In the genomic region with DNA sequence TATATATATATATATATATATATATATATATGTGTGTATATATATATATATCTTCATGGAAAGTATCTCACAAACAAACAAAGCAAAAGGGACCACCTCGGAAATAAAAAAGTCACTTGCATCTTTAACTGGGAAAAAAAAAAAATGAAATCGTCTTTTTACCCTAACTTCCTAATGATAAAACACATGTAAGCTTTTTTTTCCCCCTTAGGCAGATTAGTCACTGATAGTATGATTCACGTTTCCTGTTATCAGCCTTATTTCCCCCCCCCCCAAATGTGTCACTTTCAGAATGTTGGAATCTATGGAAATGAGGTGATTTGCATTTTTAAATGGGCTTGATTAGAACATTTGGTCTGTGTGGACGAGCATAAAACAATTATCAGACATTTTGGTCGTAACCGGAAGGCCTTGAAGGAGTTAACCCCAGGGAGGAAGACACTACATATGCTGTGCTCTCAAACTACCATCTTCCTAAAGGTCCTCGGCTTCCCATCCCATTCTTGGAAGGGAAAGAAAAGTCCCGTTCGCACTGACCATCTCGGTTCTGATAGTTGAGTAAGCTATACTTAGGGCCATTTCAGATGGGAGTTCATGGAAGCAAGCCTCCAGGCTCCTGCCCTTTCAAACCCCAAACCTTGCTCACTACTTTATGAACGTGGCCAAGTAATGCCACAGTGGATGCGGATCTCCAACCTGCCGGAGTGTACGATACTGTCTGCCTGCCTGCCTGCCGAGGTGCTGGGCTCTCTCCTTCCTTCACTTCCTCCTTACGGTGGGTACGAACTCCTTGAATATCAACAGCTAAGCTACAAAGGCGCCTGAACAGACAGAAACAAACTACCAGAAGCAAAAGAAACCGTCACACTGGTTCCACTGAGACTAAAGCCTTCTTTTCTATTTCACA, we compare ENCODE assay signal across 8 mouse cellular contexts.
DNase-seq lines count a peak whose midpoint lies in the region; ATAC-seq and TF ChIP-seq lines count a peak whose summit lies in the region.

No protein-coding gene starts in this region.

- peak overlapping the region; percentile 75 for H3K27ac ChIP-seq in left cerebral cortex, adult 2 months
- peak overlapping the region; percentile 90 for H3K27ac ChIP-seq in hindbrain, embryonic 13.5 days
- peak overlapping the region; percentile 87 for H3K27ac ChIP-seq in macrophage
- H3K27ac ChIP-seq in thymus, adult 2 months (ENCODE audit: control insufficient read depth, insufficient read depth, low read length), result peak overlapping the region; percentile 1; the same call in 1 of the 2 replicates

- no peaks in the 10 kb centered on the region for H3K9me3 ChIP-seq in hindbrain, embryonic 13.5 days

- TF ChIP-seq CTCF in left cerebral cortex, adult 2 months (IDR thresholded peaks at IDR 0.05), result no peak
- no peak for TF ChIP-seq CTCF in thymus, adult 2 months (IDR thresholded peaks at IDR 0.05; ENCODE audit: borderline replicate concordance, control insufficient read depth, extremely low read depth, insufficient read depth, low read length, poor library complexity)

- TF ChIP-seq POLR2A in thymus, adult 2 months (IDR thresholded peaks at IDR 0.05; ENCODE audit: control insufficient read depth, extremely low read depth, insufficient read depth, low read length, poor library complexity), result no peak

- H3K4me1 ChIP-seq in hindbrain, embryonic 13.5 days (replicated peaks), result peaks cover 47% of the 10 kb centered on the region
- H3K4me1 ChIP-seq in thymus, adult 2 months (replicated peaks; ENCODE audit: control insufficient read depth, insufficient read depth, low read length), result peaks cover 24% of the 10 kb centered on the region

- H3K27me3 ChIP-seq in hindbrain, embryonic 13.5 days, result peaks cover 8% of the 10 kb centered on the region; the same call in 1 of the 2 replicates
- no peaks in the 10 kb centered on the region for H3K27me3 ChIP-seq in thymus, adult 2 months (ENCODE audit: control insufficient read depth, insufficient read depth, low read length)

- WGBS in hindbrain, embryonic 13.5 days, result 12% methylated on average over 19 of the region's 19 CpGs
- WGBS in macrophage (ENCODE audit: missing documents), result 18% methylated on average over 18 of the region's 19 CpGs
- 17% methylated on average over 19 of the region's 19 CpGs for WGBS in thymus, adult 2 months

- no peaks in the 10 kb centered on the region for H3K36me3 ChIP-seq in hindbrain, embryonic 13.5 days
- no peaks in the 10 kb centered on the region for H3K36me3 ChIP-seq in macrophage (ENCODE audit: inconsistent target)
- no peaks in the 10 kb centered on the region for H3K36me3 ChIP-seq in thymus, adult 2 months (ENCODE audit: control insufficient read depth, insufficient read depth, low read length)

- H3K4me3 ChIP-seq in left cerebral cortex, adult 2 months, result peak overlapping the region; percentile 50
- peak overlapping the region; percentile 68 for H3K4me3 ChIP-seq in hindbrain, embryonic 13.5 days
- peak overlapping the region; percentile 74 for H3K4me3 ChIP-seq in macrophage (ENCODE audit: inconsistent target)
- H3K4me3 ChIP-seq in thymus, adult 2 months (ENCODE audit: control insufficient read depth, insufficient read depth, low read length), result peak overlapping the region; percentile 63

- peak overlapping the region; percentile 83 for H3K4me2 ChIP-seq in hindbrain, embryonic 13.5 days

- DNase-seq in left cerebral cortex, adult 2 months (ENCODE audit: extremely low spot score in 1 of 2, low spot score in 2 of 2), result no peak
- no peak for DNase-seq in left cerebral cortex, postnatal 4 days
- peak; percentile 44 for DNase-seq in embryo, embryonic 11 days
- peak; percentile 38 for DNase-seq in thymus, adult 2 months
- DNase-seq in frontal cortex, adult 2 months (ENCODE audit: extremely low spot score in 1 of 2, low spot score in 1 of 2), result no peak
- DNase-seq in right cerebral cortex, postnatal 14 days, result no peak

- ATAC-seq in hindbrain, embryonic 13.5 days (ENCODE audit: low FRiP score), result no peak

- intact Hi-C loops in left cerebral cortex, adult 2 months (cut with DNase I), result loop anchor here (5.0 to 10.0 kb wide), 4 partner anchors 240 to 922 kb away; a partner anchor contains a TSS
- intact Hi-C loops in left cerebral cortex, postnatal 4 days (cut with DNase I), result loop anchor here (5.0 kb wide), 1 partner anchor 495 kb away; a partner anchor contains a TSS

- H3K79me2 ChIP-seq in macrophage (ENCODE audit: inconsistent target), result peaks cover 54% of the 10 kb centered on the region

- peak overlapping the region; percentile 84 for H3K9ac ChIP-seq in hindbrain, embryonic 13.5 days

Comparison
In these comparisons a context has a peak if more than half of its experiments do, and no peak if none do; other contexts are left out.
1. DNase-seq: peak in embryo, embryonic 11 days (single experiment) and thymus, adult 2 months (single experiment); none in left cerebral cortex, adult 2 months (0 of 2), left cerebral cortex, postnatal 4 days (single experiment), frontal cortex, adult 2 months (0 of 2) and right cerebral cortex, postnatal 14 days (single experiment).
2. H3K27ac ChIP-seq: peak in every context shown above with its lines; median percentile 90 in hindbrain, embryonic 13.5 days; 87 in macrophage; 75 in left cerebral cortex, adult 2 months; 1 in thymus, adult 2 months.
3. Peak in every context shown above with its lines, with median percentiles within 50 percentile points of each other: H3K4me3 ChIP-seq.